Mouse (Mus musculus): ENCODE measurements around the gene Ivd. TPM values are rescaled to one million over a fixed set of nuclear protein-coding genes. Genes with fewer than 3 reads are reported as not detected.

Gene Ivd
- polyA plus RNA-seq, 1 experiment from 2014 or later = 35.8 TPM

Other genes with a start within 250 kb of the Ivd start
- 0.30 and 0.45 TPM in 2 replicates for gene Pak6, start 198.7 kb upstream of the Ivd start, polyA plus RNA-seq (2015; fragmentation: Nextera tagmentation; extraction: Ambion mirVana)
- gene Ankrd63, start 158.0 kb upstream of the Ivd start, polyA plus RNA-seq (2015; fragmentation: Nextera tagmentation; extraction: Ambion mirVana) = 0.07 and 0.08 TPM in 2 replicates
- 2.3 and 2.9 TPM in 2 replicates for gene Plcb2, start 133.5 kb upstream of the Ivd start, polyA plus RNA-seq (2015; fragmentation: Nextera tagmentation; extraction: Ambion mirVana)
- gene Inafm2, start 116.2 kb upstream of the Ivd start, polyA plus RNA-seq (2015; fragmentation: Nextera tagmentation; extraction: Ambion mirVana) = 12.3 and 12.6 TPM in 2 replicates
- 0.20 and 0.29 TPM in 2 replicates for gene Ccdc9b, start 99.3 kb upstream of the Ivd start, polyA plus RNA-seq (2015; fragmentation: Nextera tagmentation; extraction: Ambion mirVana)
- gene Phgr1, start 89.2 kb upstream of the Ivd start, polyA plus RNA-seq (2015; fragmentation: Nextera tagmentation; extraction: Ambion mirVana) = not detected in 2 replicates
- gene Disp2, start 82.2 kb upstream of the Ivd start, polyA plus RNA-seq (2015; fragmentation: Nextera tagmentation; extraction: Ambion mirVana) = 0.26 and 0.32 TPM in 2 replicates
- gene Knstrn, start 48.0 kb upstream of the Ivd start, polyA plus RNA-seq (2015; fragmentation: Nextera tagmentation; extraction: Ambion mirVana) = 67.2 and 73.9 TPM in 2 replicates
- 3.2 and 4.3 TPM in 2 replicates for gene Bahd1, start 38.4 kb downstream of the Ivd start, polyA plus RNA-seq (2015; fragmentation: Nextera tagmentation; extraction: Ambion mirVana)
- 4.5 and 5.7 TPM in 2 replicates for gene Chst14, start 64.5 kb downstream of the Ivd start, polyA plus RNA-seq (2015; fragmentation: Nextera tagmentation; extraction: Ambion mirVana)
- gene Ccdc32, start 167.4 kb downstream of the Ivd start, polyA plus RNA-seq (2015; fragmentation: Nextera tagmentation; extraction: Ambion mirVana) = 12.3 and 12.4 TPM in 2 replicates
- 2.6 and 2.8 TPM in 2 replicates for gene Rpusd2, start 172.8 kb downstream of the Ivd start, polyA plus RNA-seq (2015; fragmentation: Nextera tagmentation; extraction: Ambion mirVana)
- 55.2 and 59.3 TPM in 2 replicates for gene Knl1, start 185.2 kb downstream of the Ivd start, polyA plus RNA-seq (2015; fragmentation: Nextera tagmentation; extraction: Ambion mirVana)

Data from liver, embryonic 15.5 days (tissue).